Comparison of ENCODE assay signal across 9 mouse cellular contexts in the genomic region with DNA sequence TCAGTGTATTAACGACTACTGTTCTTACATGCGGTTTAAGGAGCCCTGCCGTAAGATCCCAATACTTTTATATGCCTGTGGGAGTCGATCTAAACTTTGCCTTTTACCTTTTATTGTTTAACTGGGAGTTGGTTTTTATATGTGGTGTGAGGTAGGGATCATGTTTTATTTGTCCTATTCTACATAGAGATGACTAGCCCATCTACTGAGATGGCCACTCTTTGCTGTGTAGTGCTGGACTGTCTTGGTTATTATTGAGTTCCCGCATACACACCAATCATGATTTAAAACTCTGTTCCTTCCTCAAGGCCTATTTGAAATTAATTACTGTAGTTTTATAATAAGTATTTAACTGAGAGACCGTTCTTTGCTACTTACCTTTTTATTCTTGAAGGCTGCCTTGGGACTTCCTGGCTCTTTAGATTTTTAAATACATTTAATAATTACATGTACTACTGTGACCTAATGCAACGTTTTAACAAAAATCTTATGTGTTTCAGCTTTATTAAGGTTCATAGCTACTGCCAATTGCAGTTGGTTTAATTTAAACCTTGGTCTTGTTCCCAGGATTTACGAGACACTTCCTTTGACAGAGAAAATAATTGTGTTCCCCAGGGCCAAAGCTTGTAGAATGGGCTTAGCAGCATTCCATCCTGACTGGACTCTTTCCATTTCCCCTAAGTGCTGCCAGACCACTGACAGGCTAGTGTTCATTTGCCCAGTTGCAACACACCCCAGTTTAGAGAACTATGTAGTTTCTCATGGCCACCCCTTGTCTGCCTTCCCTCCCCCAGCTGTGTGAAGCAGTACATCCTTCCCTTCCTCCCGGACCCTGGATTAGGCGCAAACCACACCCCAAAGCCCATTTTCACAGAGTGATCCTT. TPM values are rescaled to one million over a fixed set of nuclear protein-coding genes. Genes with fewer than 3 reads are reported as not detected.
A peak's percentile ranks its signal among the peaks of the same experiment; 100 is the strongest.
DNase-seq lines count a peak whose midpoint lies in the region; ATAC-seq lines count a peak whose summit lies in the region.
"Had no signal": no experiment of that assay in that cellular context is flagged by ENCODE, and none has a peak within 500 bp of the region (broad histone marks: within the 10 kb centered on the region; RNA-seq: fewer than 3 reads in every experiment).

No protein-coding gene starts in this region.

- no peaks in the 10 kb centered on the region for H3K27me3 ChIP-seq in forebrain, embryonic 13.5 days
- no peaks in the 10 kb centered on the region for H3K27me3 ChIP-seq in forebrain, embryonic 12.5 days
- no peaks in the 10 kb centered on the region for H3K27me3 ChIP-seq in midbrain, embryonic 14.5 days (ENCODE audit: control insufficient read depth, insufficient read depth, low read length)
- H3K27me3 ChIP-seq in midbrain, embryonic 13.5 days = no peaks in the 10 kb centered on the region
- H3K27me3 ChIP-seq in stomach, embryonic 16.5 days (ENCODE audit: control insufficient read depth, insufficient read depth, low read length) = no peaks in the 10 kb centered on the region

- no peaks in the 10 kb centered on the region for H3K36me3 ChIP-seq in forebrain, embryonic 13.5 days (ENCODE audit: poor library complexity, severe bottlenecking)
- no peaks in the 10 kb centered on the region for H3K36me3 ChIP-seq in forebrain, embryonic 12.5 days (replicated peaks)
- no peaks in the 10 kb centered on the region for H3K36me3 ChIP-seq in midbrain, embryonic 14.5 days (ENCODE audit: control insufficient read depth, insufficient read depth, low read length)
- no peaks in the 10 kb centered on the region for H3K36me3 ChIP-seq in midbrain, embryonic 13.5 days
- H3K36me3 ChIP-seq in stomach, embryonic 16.5 days (ENCODE audit: control insufficient read depth, insufficient read depth, low read length) = no peaks in the 10 kb centered on the region

- H3K4me2 ChIP-seq in forebrain, embryonic 13.5 days = no peak overlapping the region
- no peak overlapping the region for H3K4me2 ChIP-seq in forebrain, embryonic 12.5 days
- H3K4me2 ChIP-seq in midbrain, embryonic 14.5 days (ENCODE audit: low read length) = no peak overlapping the region
- no peak overlapping the region for H3K4me2 ChIP-seq in midbrain, embryonic 13.5 days (replicated peaks)
- no peak overlapping the region for H3K4me2 ChIP-seq in stomach, embryonic 16.5 days (ENCODE audit: low read depth, low read length)

- peak; percentile 33; the same call in 1 of the 2 replicates for ATAC-seq in forebrain, embryonic 13.5 days
- no peak for ATAC-seq in forebrain, embryonic 12.5 days (ENCODE audit: low FRiP score)
- no peak for ATAC-seq in midbrain, embryonic 14.5 days (ENCODE audit: low FRiP score, low TSS enrichment)
- ATAC-seq in midbrain, embryonic 13.5 days = no peak
- peak; percentile 80 for ATAC-seq in stomach, embryonic 16.5 days (ENCODE audit: insufficient read depth, low FRiP score)

- peaks cover 7% of the 10 kb centered on the region for H3K4me1 ChIP-seq in forebrain, embryonic 13.5 days
- no peaks in the 10 kb centered on the region for H3K4me1 ChIP-seq in forebrain, embryonic 12.5 days
- no peaks in the 10 kb centered on the region for H3K4me1 ChIP-seq in midbrain, embryonic 14.5 days (ENCODE audit: control insufficient read depth, insufficient read depth, low read length)
- peaks cover 4% of the 10 kb centered on the region; the same call in 1 of the 2 replicates for H3K4me1 ChIP-seq in midbrain, embryonic 13.5 days (replicated peaks)
- H3K4me1 ChIP-seq in stomach, embryonic 16.5 days (ENCODE audit: control insufficient read depth, insufficient read depth, low read length) = 0 out of 2 replicates have a peak, but pooled peaks cover 4% of the 10 kb centered on the region

- WGBS in forebrain, embryonic 13.5 days = 78% methylated on average over 10 of the region's 10 CpGs
- WGBS in forebrain, embryonic 12.5 days = 84% methylated on average over 10 of the region's 10 CpGs
- whole genome bisulfite sequencing in midbrain, embryonic 14.5 days = 87% methylated on average over 10 of the region's 10 CpGs
- 85% methylated on average over 10 of the region's 10 CpGs for WGBS in midbrain, embryonic 13.5 days
- 68% methylated on average over 10 of the region's 10 CpGs for WGBS in stomach, embryonic 16.5 days

- no peaks in the 10 kb centered on the region for H3K9me3 ChIP-seq in forebrain, embryonic 13.5 days (replicated peaks)
- H3K9me3 ChIP-seq in forebrain, embryonic 12.5 days = no peaks in the 10 kb centered on the region
- H3K9me3 ChIP-seq in midbrain, embryonic 14.5 days (ENCODE audit: control insufficient read depth, low read length) = no peaks in the 10 kb centered on the region
- 0 out of 2 replicates have a peak, but pooled peaks cover 2% of the 10 kb centered on the region for H3K9me3 ChIP-seq in midbrain, embryonic 13.5 days
- H3K9me3 ChIP-seq in stomach, embryonic 16.5 days (replicated peaks; ENCODE audit: control insufficient read depth, low read length) = no peaks in the 10 kb centered on the region; the same call in 1 of the 2 replicates

- no peak overlapping the region for H3K9ac ChIP-seq in forebrain, embryonic 13.5 days
- no peak overlapping the region for H3K9ac ChIP-seq in forebrain, embryonic 12.5 days
- H3K9ac ChIP-seq in midbrain, embryonic 14.5 days (replicated peaks; ENCODE audit: low read length) = no peak overlapping the region
- H3K9ac ChIP-seq in midbrain, embryonic 13.5 days (replicated peaks) = no peak overlapping the region
- no peak overlapping the region for H3K9ac ChIP-seq in stomach, embryonic 16.5 days (ENCODE audit: low read length)
- H3K9ac ChIP-seq: liver, embryonic 14.5 days had no signal

- 0 out of 2 replicates have a peak overlapping the region, but pooled peaks have one; percentile 12 for H3K27ac ChIP-seq in forebrain, embryonic 13.5 days
- H3K27ac ChIP-seq in forebrain, embryonic 12.5 days = no peak overlapping the region
- no peak overlapping the region for H3K27ac ChIP-seq in midbrain, embryonic 14.5 days (replicated peaks; ENCODE audit: low read depth, low read length)
- no peak overlapping the region for H3K27ac ChIP-seq in midbrain, embryonic 13.5 days
- H3K27ac ChIP-seq in stomach, embryonic 16.5 days (ENCODE audit: low read length) = no peak overlapping the region
- H3K27ac ChIP-seq: liver, embryonic 14.5 days had no signal

- no peak overlapping the region for H3K4me3 ChIP-seq in forebrain, embryonic 13.5 days
- H3K4me3 ChIP-seq in forebrain, embryonic 12.5 days (replicated peaks) = no peak overlapping the region
- no peak overlapping the region for H3K4me3 ChIP-seq in midbrain, embryonic 14.5 days (replicated peaks; ENCODE audit: low read depth, low read length)
- H3K4me3 ChIP-seq in midbrain, embryonic 13.5 days (replicated peaks) = no peak overlapping the region
- no peak overlapping the region for H3K4me3 ChIP-seq in stomach, embryonic 16.5 days (replicated peaks; ENCODE audit: low read length)

- peak; percentile 18 for DNase-seq in midbrain, embryonic 14.5 days
- DNase-seq in kidney, postnatal 25 days = peak; percentile 36 to 40
- no peak for DNase-seq in neural tube, embryonic 10.5 days (ENCODE audit: extremely low spot score, low spot score)
- DNase-seq in thymus, adult 18-20 months = no peak

RNA-seq across cellular contexts. Expression of a gene that starts 17.9 kb away (rescaled TPM):
- polyA plus RNA-seq in forebrain, embryonic 13.5 days (2015; fragmentation: Nextera tagmentation; extraction: Ambion mirVana) = 0.45 and 0.49 TPM in 2 replicates
- polyA plus RNA-seq in forebrain, embryonic 12.5 days (2016; fragmentation: Nextera tagmentation; extraction: Ambion mirVana) = 0.51 and 0.70 TPM in 2 replicates
- polyA plus RNA-seq in midbrain, embryonic 14.5 days (2014; fragmentation: Nextera tagmentation; extraction: Ambion mirVana) = 3.5 TPM in 2 replicates
- polyA plus RNA-seq in midbrain, embryonic 13.5 days (2015; fragmentation: Nextera tagmentation; extraction: Ambion mirVana) = 2.6 and 2.8 TPM in 2 replicates
- 0.36 and 0.65 TPM in 2 replicates for polyA plus RNA-seq in stomach, embryonic 16.5 days (2015; fragmentation: Nextera tagmentation; extraction: Ambion mirVana)
- polyA plus RNA-seq: liver, embryonic 14.5 days had no signal

RNA-seq across cellular contexts. Expression of a gene that starts 57.5 kb away (rescaled TPM):
- polyA plus RNA-seq in forebrain, embryonic 13.5 days (2015; fragmentation: Nextera tagmentation; extraction: Ambion mirVana) = 50.0 and 51.4 TPM in 2 replicates
- 54.6 and 56.9 TPM in 2 replicates for polyA plus RNA-seq in forebrain, embryonic 12.5 days (2016; fragmentation: Nextera tagmentation; extraction: Ambion mirVana)
- 32.2 and 35.4 TPM in 2 replicates for polyA plus RNA-seq in midbrain, embryonic 14.5 days (2014; fragmentation: Nextera tagmentation; extraction: Ambion mirVana)
- polyA plus RNA-seq in midbrain, embryonic 13.5 days (2015; fragmentation: Nextera tagmentation; extraction: Ambion mirVana) = 38.6 and 45.0 TPM in 2 replicates
- polyA plus RNA-seq in stomach, embryonic 16.5 days (2015; fragmentation: Nextera tagmentation; extraction: Ambion mirVana) = 40.5 and 41.0 TPM in 2 replicates

RNA-seq across cellular contexts. Expression of a gene that starts 57.7 kb away (rescaled TPM):
- 22.4 and 26.0 TPM in 2 replicates for polyA plus RNA-seq in forebrain, embryonic 13.5 days (2015; fragmentation: Nextera tagmentation; extraction: Ambion mirVana)
- 31.2 and 32.6 TPM in 2 replicates for polyA plus RNA-seq in forebrain, embryonic 12.5 days (2016; fragmentation: Nextera tagmentation; extraction: Ambion mirVana)
- polyA plus RNA-seq in midbrain, embryonic 14.5 days (2014; fragmentation: Nextera tagmentation; extraction: Ambion mirVana) = 9.0 and 16.1 TPM in 2 replicates
- 14.2 and 17.6 TPM in 2 replicates for polyA plus RNA-seq in midbrain, embryonic 13.5 days (2015; fragmentation: Nextera tagmentation; extraction: Ambion mirVana)
- 21.9 and 22.5 TPM in 2 replicates for polyA plus RNA-seq in stomach, embryonic 16.5 days (2015; fragmentation: Nextera tagmentation; extraction: Ambion mirVana)

Comparison
In these comparisons a context has a peak if more than half of its experiments do, and no peak if none do; other contexts are left out.
1. ATAC-seq: peak in forebrain, embryonic 13.5 days (single experiment) and stomach, embryonic 16.5 days (single experiment); none in forebrain, embryonic 12.5 days (single experiment), midbrain, embryonic 14.5 days (single experiment) and midbrain, embryonic 13.5 days (single experiment).
2. DNase-seq: peak in midbrain, embryonic 14.5 days (single experiment) and kidney, postnatal 25 days (2 of 2); none in neural tube, embryonic 10.5 days (single experiment) and thymus, adult 18-20 months (0 of 2).